Mouse (Mus musculus) c-Kit-positive CD71-negative TER-119-negative erythroid progenitor cells, embryonic 14.5 days (primary cell): ENCODE measurements around the gene Egfl7.

Source experiments
- DNase-seq: peaks from one replicate; pipeline ENCODE4 v3.0.0-alpha.2; 2013; ENCODE audit warnings: low read depth

Egfl7 gene

GRCm38 (mm10) chr2:26615459-26616124 is 35.8 kb downstream of the Egfl7 start:
- DNase-seq, result no peak

GRCm38 (mm10) chr2:26617331-26617730 is 37.5 kb downstream of the Egfl7 start:
- no peak for DNase-seq

DNA sequence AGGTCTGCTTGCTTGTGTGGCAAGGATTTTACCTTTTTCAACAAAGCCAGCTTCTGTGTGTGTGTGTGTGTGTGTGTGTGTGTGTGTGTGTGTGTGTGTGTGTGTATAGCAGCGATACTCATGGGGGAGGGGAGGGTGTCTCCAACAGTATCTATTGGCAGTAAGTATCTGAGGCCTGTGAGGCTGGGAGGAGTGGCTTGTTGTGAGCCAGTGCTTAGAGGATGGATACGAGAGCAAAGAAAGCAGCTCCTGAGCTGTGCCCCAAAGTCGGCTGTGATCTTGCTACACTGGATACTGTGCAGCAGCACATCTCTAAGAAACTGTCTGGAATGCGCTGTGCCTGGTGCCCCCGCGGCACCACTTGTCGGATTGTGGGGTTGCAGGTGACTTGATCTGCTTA is 38.1 kb downstream of the Egfl7 start:
- no peak for DNase-seq

GRCm38 (mm10) chr2:26621246-26621645 is 41.4 kb downstream of the Egfl7 start:
- DNase-seq, result no peak

DNA sequence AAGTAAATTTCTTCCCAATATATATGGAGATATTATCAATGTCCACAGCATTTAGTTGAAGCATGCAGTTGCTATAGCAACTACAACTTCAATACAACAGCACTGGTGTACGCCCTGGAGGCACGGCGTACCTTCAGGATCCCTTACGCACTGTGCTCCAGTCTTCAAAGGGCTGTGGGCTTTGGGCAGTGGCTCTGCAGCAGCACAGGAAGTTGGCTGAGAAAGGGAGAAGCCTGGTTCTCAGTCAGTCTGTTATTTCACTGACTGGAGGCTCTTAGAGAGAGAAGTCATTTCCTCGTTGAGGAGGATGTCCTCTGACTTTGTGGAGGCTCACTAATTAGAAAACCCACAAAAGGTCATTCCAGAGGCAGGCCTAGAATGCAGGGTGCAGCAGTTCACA is 43.2 kb downstream of the Egfl7 start:
- DNase-seq, result no peak

DNA sequence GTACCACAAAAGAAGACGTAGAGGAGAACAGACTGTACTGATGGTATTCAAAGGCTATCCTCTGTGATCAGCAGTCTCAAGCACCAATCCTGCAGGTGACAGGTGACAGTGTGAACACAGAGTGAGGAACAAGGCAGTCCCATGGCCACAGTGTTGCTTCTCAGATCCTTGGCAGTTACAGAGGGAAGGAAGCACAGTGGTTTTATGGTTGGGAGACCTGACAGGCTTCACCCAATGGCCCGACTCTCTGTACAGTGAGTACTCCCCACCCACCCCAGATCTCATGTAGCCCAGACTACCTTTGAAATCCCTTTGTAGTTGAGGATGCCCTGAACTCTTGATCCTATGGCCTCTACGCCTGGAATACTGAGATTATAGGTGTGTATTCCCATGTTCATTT is 45.6 kb downstream of the Egfl7 start:
- no peak for DNase-seq

- no peak for DNase-seq
These were observed 46.3 kb downstream of the Egfl7 start for GRCm38 (mm10) chr2:26626081-26626480.

DNA sequence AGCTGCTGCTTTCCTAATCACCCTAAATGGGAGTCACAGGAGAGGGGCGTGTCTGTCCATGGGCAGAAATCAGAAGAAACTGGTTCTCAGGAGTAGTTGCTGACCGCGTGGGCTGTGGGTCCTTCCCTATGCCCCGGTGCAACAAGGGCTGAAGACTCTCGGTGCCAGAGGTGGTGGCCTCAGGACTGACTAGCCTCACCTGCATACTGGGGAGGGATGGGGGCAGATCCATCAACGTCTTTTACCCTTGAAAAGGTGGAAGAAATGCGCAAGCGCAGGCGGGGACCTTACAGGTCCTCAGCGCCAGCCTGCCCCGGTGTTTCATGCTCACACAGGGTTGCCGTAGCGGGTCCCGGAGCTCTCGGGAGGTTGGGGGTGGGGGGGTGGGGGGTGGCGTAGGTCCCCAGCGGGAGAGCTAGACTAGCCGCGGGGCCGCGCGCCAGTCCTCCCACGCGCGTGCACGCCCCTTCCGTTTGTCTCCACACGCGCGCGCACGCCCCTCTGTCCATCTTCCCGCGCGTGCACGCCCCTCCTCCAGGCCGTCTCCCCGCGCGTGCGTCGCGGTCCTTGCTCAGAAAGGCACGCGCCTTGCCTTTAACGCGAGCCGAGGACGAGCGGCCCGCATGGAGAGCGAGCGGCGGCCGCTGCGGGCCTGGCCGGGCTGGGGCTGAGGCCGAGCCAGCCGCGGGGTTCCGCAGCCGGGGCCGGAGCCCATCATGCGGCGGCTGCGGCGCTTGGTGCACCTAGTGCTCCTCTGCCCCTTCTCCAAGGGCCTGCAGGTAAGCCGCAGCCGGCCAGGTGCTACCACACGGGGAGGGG is 48.3 kb downstream of the Egfl7 start, which contains the start of gene Fam69b:
Gene Fam69b, plus strand, starts transcription at position 537 of the 819 bp plus-strand sequence.
- DNase-seq, result no peak

- no peak for DNase-seq
These were observed 49.1 kb downstream of the Egfl7 start for GRCm38 (mm10) chr2:26628792-26629437.

- no peak for DNase-seq
These were observed 53.0 kb downstream of the Egfl7 start for GRCm38 (mm10) chr2:26632541-26633395.

DNA sequence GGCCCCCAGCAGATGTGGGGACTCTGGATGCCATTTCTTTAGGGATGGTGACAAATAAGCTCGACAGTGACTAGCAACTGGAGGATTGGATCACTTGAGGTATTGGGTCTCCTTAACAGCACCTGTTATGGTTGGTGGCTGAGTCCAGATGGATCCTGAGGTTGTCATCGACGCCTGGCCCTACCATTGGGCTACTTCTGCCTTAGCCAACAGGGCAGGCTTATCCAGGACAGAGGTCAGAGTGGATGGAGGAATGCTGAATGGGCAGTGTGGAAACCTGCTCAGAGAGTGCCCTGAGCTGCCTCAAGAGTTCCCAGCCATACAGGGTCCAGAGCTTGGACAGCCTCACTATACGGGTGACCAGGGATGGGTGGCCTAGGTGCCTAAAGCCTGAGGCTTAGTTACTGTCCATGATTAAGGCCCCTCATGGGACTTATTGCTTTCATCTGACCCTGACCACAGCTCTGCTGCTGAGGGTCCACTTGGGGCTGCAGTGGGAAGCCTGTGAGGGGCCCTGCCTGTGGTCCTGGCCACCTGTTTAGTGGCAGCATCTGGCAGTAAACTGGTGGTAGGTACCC is 54.2 kb downstream of the Egfl7 start:
- DNase-seq, result no peak

- no peak for DNase-seq
These were observed 55.0 kb downstream of the Egfl7 start for GRCm38 (mm10) chr2:26634629-26635488.

- no peak for DNase-seq
These were observed 55.9 kb downstream of the Egfl7 start for GRCm38 (mm10) chr2:26635489-26636324.

GRCm38 (mm10) chr2:26636325-26636635 is 56.5 kb downstream of the Egfl7 start:
- DNase-seq, result no peak

DNA sequence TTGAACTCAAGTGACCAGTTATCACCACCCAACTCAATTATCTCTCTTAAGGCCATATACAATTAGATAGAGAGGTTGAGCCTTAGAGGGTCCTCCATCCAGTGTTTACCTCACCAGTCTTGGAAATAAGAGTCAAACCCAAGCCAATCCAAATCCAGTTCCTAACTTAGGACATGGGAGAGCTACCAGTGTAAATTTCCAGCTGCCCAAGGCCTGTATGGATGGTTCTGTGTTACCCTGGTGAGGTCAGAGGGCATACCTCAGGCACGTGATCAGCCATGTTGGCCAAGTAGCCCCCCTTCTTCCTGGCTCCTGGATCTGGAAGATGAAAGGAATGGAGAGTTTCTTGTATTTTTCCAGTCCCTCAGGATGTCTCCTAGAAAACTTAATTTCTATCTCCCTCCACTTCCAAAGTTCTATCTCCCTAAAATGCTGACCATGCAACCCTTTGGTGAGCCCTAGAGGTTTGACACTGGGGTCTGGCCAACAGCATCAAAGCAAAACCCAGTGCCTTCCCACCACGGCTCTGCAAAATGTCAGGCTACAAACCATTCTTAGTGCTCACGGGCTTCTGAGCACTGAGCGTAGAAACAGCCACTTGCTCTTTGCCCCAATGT is 57.6 kb downstream of the Egfl7 start:
- no peak for DNase-seq

- DNase-seq, result no peak
These were observed 58.2 kb downstream of the Egfl7 start for GRCm38 (mm10) chr2:26638039-26638438.

- DNase-seq, result no peak
These were observed 58.8 kb downstream of the Egfl7 start for GRCm38 (mm10) chr2:26638572-26638971.

GRCm38 (mm10) chr2:26639083-26639482 is 59.3 kb downstream of the Egfl7 start:
- DNase-seq, result no peak
